ENCODE assay signal across 40 mouse cellular contexts in the genomic region with DNA sequence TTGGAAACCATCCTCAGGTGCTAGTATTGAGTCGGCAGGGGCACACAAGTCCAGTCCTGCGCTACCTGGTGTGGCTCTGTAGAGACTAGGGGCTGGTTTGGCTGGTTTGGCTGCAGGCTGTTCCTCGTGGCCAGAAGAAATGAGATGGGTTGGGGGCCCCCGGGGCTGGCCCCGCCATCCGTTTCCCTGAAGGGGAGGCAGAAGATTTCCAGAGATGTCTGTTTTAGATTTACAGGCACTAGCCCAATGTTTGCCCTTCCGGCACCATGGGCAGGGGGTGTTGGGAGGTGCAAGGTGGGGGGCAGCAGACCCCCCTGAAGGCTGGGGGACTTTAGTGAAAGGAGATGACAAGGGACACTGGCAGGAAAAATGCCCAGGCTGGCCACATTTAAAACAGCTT. TPM values are rescaled to one million over a fixed set of nuclear protein-coding genes. Genes with fewer than 3 reads are reported as not detected.
"Had no signal": no experiment of that assay in that cellular context is flagged by ENCODE, and none has a peak within 500 bp of the region (broad histone marks: within the 10 kb centered on the region; RNA-seq: fewer than 3 reads in every experiment).

No protein-coding gene starts in this region.

- H3K4me2 ChIP-seq: heart, embryonic 11.5 days; heart, embryonic 13.5 days; heart, embryonic 15.5 days; hindbrain, embryonic 12.5 days; hindbrain, embryonic 13.5 days; hindbrain, embryonic 14.5 days; hindbrain, embryonic 15.5 days; intestine, embryonic 15.5 days; kidney, embryonic 15.5 days had no signal

- DNase-seq: heart, postnatal 10 days; heart, postnatal 14 days; heart, postnatal 36 days; heart, postnatal 4 days; kidney, adult 11 months; kidney, adult 18-20 months; kidney, adult 2 months; kidney, adult 8-10 months; kidney, adult 9 months; kidney, postnatal 10 days; kidney, postnatal 14 days; kidney, postnatal 25 days; kidney, postnatal 36 days; kidney, postnatal 4 days; layer of hippocampus, adult 9-11 months; layer of hippocampus, postnatal 36 days had no signal

- ATAC-seq: hindbrain, embryonic 16.5 days; hindbrain, postnatal 0 days; inflammation-experienced regulatory T-cells, adult 6 months; intestine, embryonic 15.5 days; intestine, embryonic 16.5 days; intestine, postnatal 0 days had no signal

- H3K4me1 ChIP-seq: heart, embryonic 10.5 days; heart, embryonic 13.5 days; heart, embryonic 15.5 days; hindbrain, embryonic 10.5 days; hindbrain, embryonic 12.5 days; hindbrain, embryonic 13.5 days; hindbrain, embryonic 15.5 days; intestine, embryonic 15.5 days; kidney, embryonic 15.5 days had no signal

- H3K9me3 ChIP-seq: heart, embryonic 10.5 days; heart, embryonic 15.5 days; hindbrain, embryonic 15.5 days; intestine, embryonic 15.5 days had no signal

- H3K4me3 ChIP-seq: heart, embryonic 10.5 days; heart, embryonic 13.5 days; heart, embryonic 15.5 days; hindbrain, embryonic 10.5 days; hindbrain, embryonic 12.5 days; hindbrain, embryonic 13.5 days; hindbrain, embryonic 15.5 days; intestine, embryonic 15.5 days; kidney, embryonic 15.5 days; layer of hippocampus, adult 2 months had no signal

- H3K9ac ChIP-seq: heart, embryonic 13.5 days; heart, embryonic 15.5 days; hindbrain, embryonic 12.5 days; hindbrain, embryonic 13.5 days; hindbrain, embryonic 14.5 days; hindbrain, embryonic 15.5 days; intestine, embryonic 15.5 days; kidney, embryonic 15.5 days had no signal

- H3K36me3 ChIP-seq: heart, embryonic 10.5 days; heart, embryonic 13.5 days; heart, embryonic 15.5 days; hindbrain, embryonic 10.5 days; hindbrain, embryonic 12.5 days; hindbrain, embryonic 13.5 days; hindbrain, embryonic 15.5 days; intestine, embryonic 15.5 days; kidney, embryonic 15.5 days had no signal

- H3K27ac ChIP-seq: heart, embryonic 10.5 days; heart, embryonic 13.5 days; heart, embryonic 15.5 days; hindbrain, embryonic 10.5 days; hindbrain, embryonic 12.5 days; hindbrain, embryonic 13.5 days; hindbrain, embryonic 14.5 days; hindbrain, embryonic 15.5 days; hindbrain, postnatal 0 days; intestine, embryonic 15.5 days; kidney, embryonic 15.5 days; kidney, postnatal 0 days; layer of hippocampus, adult 2 months had no signal

- H3K27me3 ChIP-seq: heart, embryonic 13.5 days; heart, embryonic 15.5 days; hindbrain, embryonic 12.5 days; hindbrain, embryonic 13.5 days; hindbrain, embryonic 15.5 days; intestine, embryonic 15.5 days; kidney, embryonic 15.5 days had no signal

RNA-seq across cellular contexts. Expression of a gene that starts 3.3 kb away (rescaled TPM):
- polyA plus RNA-seq: heart, embryonic 10.5 days; heart, embryonic 11.5 days; heart, embryonic 13.5 days; heart, embryonic 14.5 days; heart, embryonic 15.5 days; heart, embryonic 16.5 days; hindbrain, embryonic 10.5 days; hindbrain, embryonic 11.5 days; hindbrain, embryonic 12.5 days; hindbrain, embryonic 13.5 days; hindbrain, embryonic 14.5 days; hindbrain, embryonic 15.5 days; hindbrain, embryonic 16.5 days; inflammation-experienced regulatory T-cells, adult 6 months; intestine, embryonic 14.5 days; kidney, embryonic 14.5 days; kidney, embryonic 15.5 days; kidney, embryonic 16.5 days had no signal
